Mouse (Mus musculus) cerebellum, postnatal 10 days (tissue): ENCODE measurements at regions not wholly inside any gene's neighbourhood (a gene's known extent, or its start where the extent isn't known, plus 50 kb on each side); places are given as distances from the start of the nearest gene placed in this dataset.
A peak's percentile ranks its signal among the peaks of the same experiment; 100 is the strongest.
"Not testable (repeated sequence)": the region's sequence is repeated elsewhere in the genome, so short reads cannot be mapped to it uniquely, and the experiment has no call there.

Experiments
- DNase-seq, 2 experiments: peaks; one replicate each; pipeline ENCODE4 v3.0.0; 2021; ENCODE audit warnings: mixed read lengths in 2 of 2

- no peak for DNase-seq
These were observed 560.6 kb downstream of the Nyap2 start for GRCm38 (mm10) chr1:81637357-81637756.

DNA sequence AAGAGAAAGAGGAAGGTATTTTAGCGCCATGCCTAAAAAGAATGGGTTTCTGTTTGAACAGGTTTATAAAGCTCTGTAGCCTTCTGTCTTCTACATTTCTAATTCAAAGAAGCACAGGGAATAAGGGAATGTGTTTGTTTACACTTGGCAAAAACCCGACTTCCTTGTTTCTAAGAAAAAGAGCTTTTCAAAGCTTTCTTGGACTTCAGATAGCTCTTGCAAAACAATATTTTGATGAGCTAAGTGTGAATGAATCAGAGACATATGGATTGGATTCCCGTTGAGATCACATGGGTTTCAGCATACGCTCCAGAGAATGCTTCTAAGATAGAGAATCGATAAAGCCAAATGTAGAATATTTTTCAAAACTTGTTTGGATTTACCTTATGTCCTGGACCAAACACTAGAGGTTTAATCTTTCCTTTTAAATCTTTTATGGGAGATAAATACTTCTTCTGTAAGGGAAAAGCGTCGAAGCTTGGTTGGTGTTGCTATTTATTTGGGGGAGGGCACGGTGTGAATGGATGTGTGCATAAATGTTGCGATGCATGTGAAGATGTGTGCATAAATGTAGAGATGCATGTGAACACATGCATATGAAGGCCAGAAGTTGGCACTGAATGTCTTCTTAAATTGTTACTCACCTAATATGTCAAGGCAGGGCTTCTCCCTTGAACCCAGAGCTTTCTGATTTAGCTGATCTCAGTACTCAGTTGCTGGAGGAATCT, 576.4 kb downstream of the Nyap2 start:
- no peak for DNase-seq

GRCm38 (mm10) chr1:81661245-81661644, 571.7 kb upstream of the Gm9747 start:
- DNase-seq, result no peak

DNA sequence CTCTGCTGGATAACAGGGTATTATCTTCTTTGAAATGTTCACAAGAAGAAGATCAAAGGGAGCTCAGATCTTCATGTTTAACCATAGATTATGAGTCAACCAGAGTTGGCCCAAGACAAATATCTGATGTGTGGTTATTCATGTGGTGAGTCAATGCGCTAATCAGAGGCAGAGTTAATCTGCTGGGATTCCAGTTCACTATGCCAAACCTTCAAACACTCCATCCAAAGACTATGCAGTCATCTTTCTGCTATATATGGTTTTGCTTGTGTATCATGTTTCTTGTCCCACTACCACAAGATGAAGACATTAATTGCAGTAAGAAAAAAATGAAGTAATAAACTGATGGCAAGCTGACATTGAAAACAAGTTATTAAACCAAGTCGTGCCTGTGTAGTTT, 561.8 kb upstream of the Gm9747 start:
- DNase-seq, result no peak

- DNase-seq, result no peak
These were observed 561.2 kb upstream of the Gm9747 start for GRCm38 (mm10) chr1:81671725-81672124.

GRCm38 (mm10) chr1:81675576-81676342, 557.2 kb upstream of the Gm9747 start:
- no peak for DNase-seq

DNA sequence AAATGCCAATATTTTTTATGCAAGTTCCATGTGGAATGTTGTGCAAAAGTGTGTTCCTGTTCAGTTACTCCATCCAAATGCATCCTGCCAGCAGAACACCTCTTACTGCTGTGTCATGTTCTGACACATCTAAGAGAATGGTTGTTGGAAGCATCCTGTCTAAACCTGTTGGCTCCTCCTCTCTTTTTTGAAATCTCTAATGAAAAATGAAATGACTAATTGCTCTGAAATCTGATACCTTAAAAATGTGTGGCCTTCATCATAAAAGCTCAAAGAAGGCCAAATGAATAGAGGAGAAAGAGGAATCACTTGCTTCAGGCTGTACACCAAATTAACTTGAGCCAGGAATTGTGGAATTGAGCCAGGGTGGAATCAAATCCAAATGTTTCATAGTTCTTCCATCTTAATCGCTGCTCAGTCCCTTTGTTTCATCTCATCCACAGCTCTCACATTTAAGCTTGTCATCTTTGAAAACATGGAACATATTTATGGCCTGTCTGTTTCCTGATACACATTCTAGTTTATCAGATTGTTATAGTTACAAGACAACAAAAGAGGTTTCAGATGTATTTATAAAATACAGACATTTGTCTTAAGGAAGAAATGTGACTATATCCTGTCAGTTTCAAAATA, 555.0 kb upstream of the Gm9747 start:
- peak; percentile 47 to 57 for DNase-seq

- no peak for DNase-seq
These were observed 536.8 kb upstream of the Gm9747 start for GRCm38 (mm10) chr1:81696129-81696528.

GRCm38 (mm10) chr1:81709169-81709568, 523.7 kb upstream of the Gm9747 start:
- DNase-seq, result peak; percentile 61 to 65

DNA sequence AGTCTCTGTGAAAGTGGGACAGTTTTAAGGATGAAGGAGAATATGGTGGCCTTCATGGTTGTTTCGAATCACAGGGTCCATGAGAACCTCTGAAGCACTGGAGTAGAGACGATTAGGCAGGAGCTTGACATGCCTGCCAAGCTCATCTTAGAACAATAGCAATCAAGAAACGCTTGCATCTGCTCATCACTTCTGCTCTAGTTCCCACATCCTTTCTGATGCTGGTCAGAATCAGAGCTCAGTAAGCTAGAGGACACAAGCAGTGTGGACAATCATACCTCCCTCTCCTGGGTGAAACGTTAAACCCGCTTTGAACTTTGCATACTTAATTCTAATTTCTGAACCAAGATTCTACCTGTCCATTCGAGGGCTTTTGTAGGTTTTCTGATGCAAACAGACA, 515.8 kb upstream of the Gm9747 start:
- no peak for DNase-seq

DNA sequence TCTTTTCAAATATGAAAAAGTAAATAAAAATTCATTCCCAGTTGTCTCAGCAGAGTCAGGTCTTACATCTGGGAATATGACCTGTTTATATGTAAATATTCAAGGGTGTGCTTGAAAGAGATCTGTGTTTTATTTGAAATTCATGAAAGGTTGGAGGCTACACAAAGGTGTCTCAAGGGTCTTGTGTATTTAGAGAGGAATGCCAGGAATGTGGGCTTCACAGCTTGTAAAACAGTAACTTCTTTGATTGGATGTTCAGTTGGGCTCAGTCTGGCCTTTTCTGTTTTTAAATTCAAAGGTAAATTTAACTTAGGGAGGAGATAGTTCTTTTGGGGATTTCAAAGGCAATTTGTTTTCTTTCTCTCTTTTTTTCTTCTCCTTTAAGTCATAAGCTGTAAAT, 514.7 kb upstream of the Gm9747 start:
- DNase-seq, result no peak

DNA sequence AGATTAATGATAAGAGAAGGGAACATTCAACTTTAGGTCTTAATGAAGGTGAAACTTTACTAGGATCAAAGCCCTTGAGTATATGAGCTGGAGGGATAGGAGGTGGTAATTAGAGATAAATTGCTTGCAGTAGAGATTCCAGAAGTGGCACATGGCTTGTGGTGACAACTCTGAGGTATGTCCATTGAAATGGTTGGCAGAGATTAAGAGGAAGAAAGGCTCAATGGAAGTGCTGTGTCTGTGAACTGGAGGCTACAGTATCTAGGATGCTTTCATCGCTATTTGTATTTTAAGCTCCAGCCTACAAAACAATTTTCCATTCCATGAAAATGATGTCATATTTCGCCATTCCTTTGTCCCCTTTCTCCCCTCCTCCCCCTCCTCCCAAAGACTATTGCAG, 508.1 kb upstream of the Gm9747 start:
- no peak for DNase-seq

DNA sequence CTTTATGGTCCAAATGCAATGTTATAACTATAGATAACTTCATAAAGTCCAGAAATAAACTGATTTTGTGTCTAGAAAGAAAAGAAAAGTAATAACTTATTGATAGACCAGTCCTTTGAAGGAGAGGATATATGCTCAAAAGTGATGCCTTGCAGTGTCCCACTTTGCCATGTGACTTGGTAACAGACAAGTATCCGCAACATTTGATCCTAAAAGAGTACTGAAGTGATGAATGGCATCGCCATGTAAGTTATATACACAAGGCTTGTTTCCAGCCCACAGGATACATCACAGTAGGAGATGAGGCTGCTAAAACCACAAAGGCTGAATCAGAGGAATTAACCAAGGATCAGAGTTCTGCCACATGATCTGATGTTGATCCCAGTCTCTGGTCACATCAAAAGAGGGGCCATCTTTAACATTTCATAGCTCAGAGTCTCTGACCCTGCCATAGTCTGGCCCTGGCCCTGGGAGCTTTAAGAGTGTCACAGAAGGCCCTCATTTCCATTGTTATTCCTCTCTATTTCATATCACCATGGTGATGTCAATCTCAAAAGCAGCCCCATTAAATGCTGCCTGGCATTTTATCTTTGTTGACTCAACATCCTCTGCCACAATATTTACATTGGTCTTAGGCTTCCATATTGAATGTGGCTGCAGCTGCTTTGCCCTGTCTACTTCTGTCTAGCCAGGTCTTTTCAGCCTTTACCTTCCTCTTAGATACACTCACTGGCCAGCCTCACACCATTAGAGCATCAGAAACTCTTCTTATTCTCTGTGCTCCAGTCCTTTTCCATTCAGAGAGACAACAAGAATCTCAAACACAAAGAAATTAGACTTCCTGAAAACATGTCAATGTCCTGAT, 506.4 kb upstream of the Gm9747 start:
- no peak for DNase-seq

DNA sequence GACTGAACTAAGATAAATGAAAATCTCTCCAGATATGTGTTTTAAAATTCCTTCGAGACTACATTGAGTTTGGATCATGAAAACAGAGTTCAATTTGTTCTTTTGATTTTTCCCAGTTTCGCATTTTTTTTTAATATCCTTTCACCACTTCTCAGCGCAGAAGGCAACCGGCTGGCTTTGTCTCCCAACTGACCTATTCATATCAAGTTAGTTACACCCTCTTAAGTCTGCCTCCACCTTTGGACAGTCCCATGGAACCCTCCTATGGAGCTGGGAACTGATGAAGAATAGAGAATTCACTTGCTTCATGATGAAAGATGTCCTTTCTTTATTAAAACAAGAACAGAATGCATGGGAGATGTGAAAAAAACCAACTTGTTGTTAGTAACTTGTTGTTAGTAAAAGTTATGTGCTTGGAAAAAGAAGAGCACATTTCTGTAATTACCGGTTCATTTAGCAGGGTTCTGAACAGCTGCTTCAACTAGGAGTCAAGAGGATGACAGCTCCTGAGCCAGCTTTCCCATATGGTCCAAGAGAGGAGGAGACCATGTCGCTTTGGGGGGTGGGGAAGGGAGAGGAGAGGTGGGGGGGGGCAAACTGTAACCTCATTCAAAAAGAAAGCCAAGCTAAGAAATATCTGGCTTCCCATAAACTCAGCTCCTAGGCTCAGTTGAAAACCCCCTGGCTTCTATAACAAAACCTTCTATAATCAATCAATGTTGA, 495.6 kb upstream of the Gm9747 start:
- peak; percentile 43 to 72 for DNase-seq

- no peak for DNase-seq
These were observed 494.5 kb upstream of the Gm9747 start for GRCm38 (mm10) chr1:81738384-81738783.

DNA sequence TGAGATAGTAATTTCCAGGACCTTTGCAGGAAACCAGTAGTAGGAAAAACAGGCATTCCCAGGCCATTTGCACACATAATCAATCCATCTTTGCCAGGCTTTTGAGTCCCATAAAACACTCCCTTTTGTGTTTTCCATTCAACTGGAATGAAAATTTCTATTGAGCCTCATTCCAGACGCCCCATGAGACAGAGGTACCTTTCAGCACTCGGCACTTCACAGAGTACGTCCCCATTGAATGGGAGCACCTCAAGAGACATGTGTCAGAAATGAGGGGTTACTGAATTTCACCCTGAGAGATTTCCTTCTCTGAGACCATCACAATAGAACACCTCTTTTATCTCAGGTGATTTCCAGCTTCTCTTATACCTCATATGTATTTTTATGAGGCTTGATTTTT, 493.5 kb upstream of the Gm9747 start:
- DNase-seq, result no peak

- DNase-seq, result no peak
These were observed 492.9 kb upstream of the Gm9747 start for GRCm38 (mm10) chr1:81739981-81740380.

DNA sequence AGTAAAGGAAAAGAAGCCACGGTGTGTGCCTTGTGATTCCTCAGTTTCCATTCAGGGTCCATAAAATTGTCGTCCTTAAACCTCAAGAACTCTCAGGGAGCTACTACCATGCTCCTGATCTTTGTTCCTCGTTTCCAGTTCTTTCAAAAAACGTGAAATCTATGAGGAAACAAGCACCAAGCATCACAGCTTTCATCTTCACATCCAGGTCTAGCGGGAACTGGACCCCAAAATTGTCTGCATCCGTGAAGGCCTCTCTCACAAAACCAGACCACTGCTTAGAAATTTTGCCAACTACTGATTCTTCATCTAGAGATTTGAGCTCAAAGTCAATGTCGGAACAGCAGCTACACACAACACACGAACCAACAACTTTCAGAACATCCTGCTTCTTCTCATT, 491.0 kb upstream of the Gm9747 start:
- DNase-seq, result not testable (repeated sequence)

DNA sequence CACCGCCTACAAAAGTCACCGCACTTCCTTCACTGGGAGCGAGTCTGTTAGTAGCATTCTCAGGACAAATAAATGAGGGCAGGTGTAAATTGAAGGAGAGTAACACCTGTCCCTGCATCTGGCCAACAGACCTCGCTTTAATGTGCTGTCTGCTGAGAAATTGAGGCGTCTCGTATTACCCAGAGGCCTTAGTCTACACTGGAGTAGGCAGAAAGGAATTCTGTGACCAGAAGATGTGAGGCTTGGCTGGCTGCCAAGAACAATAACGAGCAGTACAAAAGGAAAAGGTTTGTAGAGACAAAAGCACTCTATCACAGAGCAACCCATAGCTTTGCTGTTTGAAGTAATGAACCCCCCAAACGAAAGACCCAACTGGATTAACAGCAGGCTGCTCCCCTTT, 488.4 kb upstream of the Gm9747 start:
- DNase-seq, result peak; percentile 58 to 62

DNA sequence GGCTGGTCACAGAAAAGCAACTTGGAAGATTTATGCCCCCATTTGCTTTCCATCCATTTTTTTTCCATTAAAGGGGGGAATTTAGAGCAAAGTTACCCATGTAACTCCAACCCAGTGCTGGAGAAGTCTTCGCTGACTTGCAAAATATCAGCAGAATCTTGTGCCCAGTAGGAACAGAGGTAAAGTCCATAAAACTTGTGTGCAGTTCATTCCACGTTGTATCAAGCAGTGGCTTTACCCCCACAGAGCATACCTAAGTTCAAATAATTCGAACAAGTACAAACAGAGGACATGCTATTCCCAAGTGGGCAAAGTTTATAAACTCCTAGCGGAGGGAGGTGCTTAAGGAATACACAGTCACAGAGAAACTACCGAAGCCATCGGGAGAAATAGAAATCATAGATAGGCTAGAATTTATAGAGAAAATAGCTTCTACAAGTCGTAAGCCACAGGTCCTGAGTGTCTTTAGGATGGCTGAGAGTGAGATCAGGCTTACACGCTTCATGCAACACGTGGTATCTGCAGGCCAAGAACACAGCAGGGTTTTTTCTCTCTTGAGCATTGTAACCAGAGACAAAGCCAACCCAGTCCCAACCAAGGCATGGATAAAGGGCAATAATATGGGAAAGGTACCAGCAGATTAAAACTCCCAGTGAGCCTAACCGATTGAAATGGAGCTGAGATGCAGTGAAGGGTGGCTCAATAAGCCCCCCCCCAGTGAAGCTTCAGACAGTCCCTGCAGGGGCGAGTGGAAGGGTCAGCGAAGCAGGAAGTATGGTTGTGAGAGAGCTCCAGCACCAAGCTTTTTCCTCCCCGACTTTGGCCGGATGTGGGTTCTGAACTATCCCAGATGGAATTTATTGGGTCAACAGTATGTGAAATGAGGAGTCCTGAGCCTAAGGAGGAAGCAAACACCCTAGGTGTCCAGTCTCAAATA, 487.6 kb upstream of the Gm9747 start:
- peak; percentile 14 to 29 for DNase-seq

DNA sequence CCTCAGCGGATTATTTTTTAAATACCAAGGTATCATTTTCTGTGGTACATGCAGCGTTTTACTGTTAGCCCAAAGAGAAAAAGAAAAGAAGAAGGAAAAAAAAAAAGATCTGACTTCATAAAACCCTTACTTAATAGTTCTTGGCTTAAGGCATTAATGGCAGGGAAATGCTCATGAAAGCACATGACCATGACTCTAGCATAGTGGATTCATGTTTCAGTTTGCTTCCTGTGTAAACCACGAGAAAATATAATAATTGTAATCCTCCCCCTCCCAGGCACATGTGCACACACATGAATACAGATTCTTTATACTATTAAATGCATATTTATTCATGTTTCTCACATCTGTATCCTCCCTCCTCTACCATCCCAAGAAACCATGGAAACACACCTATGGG, 486.9 kb upstream of the Gm9747 start:
- DNase-seq, result no peak
